Mouse (Mus musculus) testis, adult 2 months (tissue): ENCODE measurements at regions not wholly inside any gene's neighbourhood (a gene's known extent, or its start where the extent isn't known, plus 50 kb on each side); places are given as distances from the start of the nearest gene placed in this dataset.

Experiments
- CTCF ChIP-seq: fragments of 200-500 bp; IDR thresholded peaks from 2 replicates; pipeline ENCODE4 v1.5.1; 2012; ENCODE audit warnings: low read depth, mild to moderate bottlenecking, inconsistent platforms, low read length, moderate library complexity; ENCODE audit not compliant: control insufficient read depth, insufficient read depth, insufficient replicate concordance
- POLR2A ChIP-seq: fragments of 200-500 bp; IDR thresholded peaks from 2 replicates; pipeline ENCODE4 v1.6.1; 2012; ENCODE audit warnings: low read depth, mild to moderate bottlenecking, inconsistent platforms, low read length, moderate library complexity; ENCODE audit not compliant: control insufficient read depth

DNA sequence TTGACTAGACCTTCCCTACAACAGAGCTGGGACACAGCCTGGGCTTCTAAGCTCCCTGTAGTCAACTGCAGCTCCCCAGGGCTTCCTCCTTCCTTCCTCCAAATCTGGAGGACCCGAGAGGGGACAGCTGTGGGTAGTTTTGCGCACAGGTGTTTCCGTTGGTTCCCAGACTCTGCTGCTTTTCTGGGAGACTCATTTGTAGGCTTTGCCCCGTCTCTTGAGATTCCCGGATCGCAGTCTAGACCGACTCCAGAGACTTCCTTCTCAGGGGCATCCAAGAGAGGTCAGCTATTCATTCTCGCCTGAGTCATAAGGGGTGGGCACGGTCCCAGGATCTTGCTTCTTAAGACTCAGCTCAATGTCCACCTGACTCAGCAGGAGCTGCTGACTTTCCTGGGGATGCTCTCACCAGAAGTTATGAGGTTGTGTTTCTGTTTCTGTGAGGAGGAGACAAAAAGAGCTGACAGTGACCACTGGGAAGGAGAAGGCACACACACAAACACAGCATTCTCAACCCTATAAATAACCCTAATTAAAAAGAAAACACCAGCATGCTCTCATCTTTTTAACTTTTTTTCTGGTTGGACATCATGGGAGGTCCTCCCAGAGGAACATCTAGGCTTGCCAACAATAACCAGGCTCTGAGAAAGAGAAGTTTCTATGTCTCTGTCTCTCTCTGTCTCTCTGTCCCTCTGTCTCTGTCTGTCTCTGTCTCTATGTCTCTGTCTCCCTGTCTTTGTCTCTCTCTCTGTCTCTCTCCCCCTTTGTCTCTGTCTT lies 180.8 kb downstream of the Ets1 start:
- TF ChIP-seq CTCF (no peak), POLR2A (no peak)
